Mouse (Mus musculus) embryo, embryonic 11.5 days (tissue): ENCODE measurements around the gene Cldn15.
"Not testable (repeated sequence)": the region's sequence is repeated elsewhere in the genome, so short reads cannot be mapped to it uniquely, and the experiment has no call there.

Experiments used
- DNase-seq: peaks from one replicate; pipeline ENCODE4 v3.0.0-alpha.2; 2012; ENCODE audit warnings: low read depth, low spot score

Cldn15 gene

GRCm38 (mm10) chr5:136966331-136966730, at the start of gene Cldn15:
TSS of gene Cldn15 (plus strand) at chr5:136966616.
- DNase-seq: no peak

GRCm38 (mm10) chr5:136917613-136918242, 48.7 kb upstream of the Cldn15 start:
- no peak for DNase-seq

GRCm38 (mm10) chr5:136918655-136919472, 47.6 kb upstream of the Cldn15 start:
- DNase-seq: peak; percentile 73

GRCm38 (mm10) chr5:136919546-136920301, 46.7 kb upstream of the Cldn15 start:
- no peak for DNase-seq

GRCm38 (mm10) chr5:136922830-136923229, 43.6 kb upstream of the Cldn15 start:
- no peak for DNase-seq

- DNase-seq: no peak
These were observed 42.5 kb upstream of the Cldn15 start for GRCm38 (mm10) chr5:136923751-136924478.

GRCm38 (mm10) chr5:136929073-136929472, 37.3 kb upstream of the Cldn15 start:
- peak; percentile 73 for DNase-seq

GRCm38 (mm10) chr5:136931896-136932295, 34.5 kb upstream of the Cldn15 start:
- no peak for DNase-seq

GRCm38 (mm10) chr5:136932956-136933355, 33.5 kb upstream of the Cldn15 start:
- DNase-seq: no peak

- DNase-seq: no peak
These were observed 32.5 kb upstream of the Cldn15 start for GRCm38 (mm10) chr5:136933930-136934329.

GRCm38 (mm10) chr5:136935905-136936695, 30.3 kb upstream of the Cldn15 start:
- no peak for DNase-seq

- no peak for DNase-seq
These were observed 29.7 kb upstream of the Cldn15 start for GRCm38 (mm10) chr5:136936750-136937149.

GRCm38 (mm10) chr5:136937621-136938020, 28.8 kb upstream of the Cldn15 start:
- DNase-seq: no peak

GRCm38 (mm10) chr5:136939284-136939683, 27.1 kb upstream of the Cldn15 start:
- no peak for DNase-seq

- DNase-seq: not testable (repeated sequence)
These were observed 26.4 kb upstream of the Cldn15 start for GRCm38 (mm10) chr5:136940029-136940428.

- DNase-seq: no peak
These were observed 25.4 kb upstream of the Cldn15 start for GRCm38 (mm10) chr5:136940845-136941560.

- no peak for DNase-seq
These were observed 23.6 kb upstream of the Cldn15 start for GRCm38 (mm10) chr5:136942781-136943180.

GRCm38 (mm10) chr5:136943382-136943781, 23.0 kb upstream of the Cldn15 start:
- DNase-seq: no peak

GRCm38 (mm10) chr5:136945084-136945483, 21.3 kb upstream of the Cldn15 start:
- no peak for DNase-seq

- DNase-seq: no peak
These were observed 18.5 kb upstream of the Cldn15 start for GRCm38 (mm10) chr5:136947874-136948273.
